Mouse (Mus musculus) thymus, postnatal 36 days (tissue): ENCODE measurements around the gene Tcea2.

Source experiments
- DNase-seq, 2 experiments: peaks; one replicate each; pipeline ENCODE4 v3.0.0; 2022; ENCODE audit warnings: mixed read lengths in 2 of 2

Gene Tcea2

DNA sequence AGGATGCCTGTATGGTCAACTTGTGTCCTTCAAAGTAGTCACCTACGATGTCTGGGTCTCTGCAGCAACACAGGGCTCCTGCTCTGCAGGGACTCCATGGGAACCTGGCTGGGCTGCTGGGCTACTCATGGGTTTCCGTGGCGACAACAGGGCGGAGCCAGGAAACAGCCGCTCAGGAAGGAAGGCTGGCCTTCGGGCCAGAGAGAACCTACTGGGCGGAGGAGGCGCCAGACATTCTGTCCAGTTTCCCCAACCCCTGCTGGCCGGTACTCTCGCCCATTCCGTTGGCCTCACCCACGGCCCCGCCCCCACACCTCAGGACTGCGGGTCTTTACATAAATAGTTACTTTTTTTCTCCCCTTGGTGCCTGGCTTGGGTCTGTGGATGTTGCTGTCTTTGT is 4.7 kb upstream of the Tcea2 start:
- DNase-seq: no peak

- DNase-seq: no peak
Measured at GRCm38 (mm10) chr2:181676424-181676823, 3.7 kb upstream of the Tcea2 start.

GRCm38 (mm10) chr2:181677096-181677754 is 2.9 kb upstream of the Tcea2 start:
- no peak for DNase-seq

- DNase-seq: no peak
Measured at GRCm38 (mm10) chr2:181677755-181678098, 2.4 kb upstream of the Tcea2 start.

DNA sequence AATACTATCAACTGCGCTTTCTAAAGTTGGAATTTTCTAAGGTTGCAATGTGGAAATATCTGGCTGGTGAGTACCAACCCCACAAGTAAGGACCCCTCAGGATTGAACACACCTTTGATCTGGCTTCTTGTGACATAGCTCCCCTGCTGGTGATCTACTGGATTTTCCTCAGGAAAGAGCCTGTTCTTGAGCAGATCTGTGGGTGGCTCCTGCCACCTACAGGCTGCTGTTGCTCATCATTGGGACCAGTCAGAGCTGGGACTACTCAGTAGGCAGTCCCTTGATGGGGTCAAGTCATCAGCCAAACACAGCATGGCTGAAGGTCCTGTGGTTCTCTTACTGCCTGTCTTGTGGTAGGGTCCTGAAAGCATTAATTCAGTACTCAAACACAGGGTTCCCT is 1.3 kb upstream of the Tcea2 start:
- DNase-seq: peak; percentile 73 to 79

DNA sequence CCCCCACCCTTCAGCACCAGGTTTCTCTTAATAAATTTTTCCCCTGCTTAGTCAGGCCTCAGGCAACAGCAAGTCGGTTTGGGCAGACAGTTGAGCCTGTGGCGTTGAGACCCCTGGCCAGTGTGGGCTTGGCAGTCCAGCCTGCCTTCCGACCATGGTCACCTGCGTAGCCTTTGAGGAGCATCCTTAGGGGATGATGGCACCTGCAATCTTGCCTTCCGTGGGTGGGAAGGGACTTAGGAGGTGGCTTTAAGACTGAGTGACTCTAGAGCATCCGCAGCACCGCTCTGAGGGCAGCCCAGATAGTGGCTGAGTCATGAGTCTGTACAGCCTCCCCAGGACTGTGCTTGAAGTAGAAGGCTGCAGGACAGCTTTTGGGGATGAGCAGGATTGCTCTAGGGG is 607 bp downstream of the Tcea2 start:
- DNase-seq: no peak

DNA sequence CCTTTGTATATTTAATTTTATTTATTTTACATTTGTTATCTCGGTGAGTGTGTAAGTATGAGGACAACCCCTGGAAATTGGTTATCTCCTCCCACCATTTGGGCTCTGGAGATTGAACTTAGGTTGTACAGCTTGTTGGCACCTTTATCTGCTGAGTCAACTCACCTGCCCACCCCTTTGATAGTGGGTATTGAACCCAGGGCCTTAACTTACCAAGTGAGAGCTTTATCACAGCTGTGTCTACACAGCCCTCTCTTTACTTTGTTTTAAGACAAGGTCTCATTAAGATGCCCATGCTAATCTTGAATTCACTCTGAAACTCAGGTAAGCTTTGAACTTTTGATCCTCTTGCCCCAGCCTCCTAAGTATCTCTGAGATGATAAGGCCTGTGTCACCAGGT is 1.9 kb downstream of the Tcea2 start:
- DNase-seq: no peak

DNA sequence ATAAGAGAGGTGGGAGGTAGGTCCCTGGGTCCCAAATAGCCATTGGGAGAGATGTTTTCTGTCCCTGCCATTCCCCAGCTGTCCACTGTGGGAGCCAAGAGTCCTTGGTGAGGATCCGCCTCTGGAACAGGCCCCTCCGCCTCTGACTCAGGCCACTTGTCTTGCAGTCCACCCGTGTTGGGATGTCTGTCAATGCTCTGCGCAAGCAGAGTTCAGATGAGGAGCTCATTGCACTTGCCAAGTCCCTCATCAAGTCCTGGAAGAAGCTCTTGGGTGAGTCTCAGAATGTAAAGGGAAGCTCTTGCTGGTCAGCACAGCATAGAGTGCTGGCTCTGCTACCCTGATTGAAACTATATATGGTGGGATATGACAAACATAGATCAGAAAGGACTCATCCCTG is 3.3 kb downstream of the Tcea2 start:
- no peak for DNase-seq

DNA sequence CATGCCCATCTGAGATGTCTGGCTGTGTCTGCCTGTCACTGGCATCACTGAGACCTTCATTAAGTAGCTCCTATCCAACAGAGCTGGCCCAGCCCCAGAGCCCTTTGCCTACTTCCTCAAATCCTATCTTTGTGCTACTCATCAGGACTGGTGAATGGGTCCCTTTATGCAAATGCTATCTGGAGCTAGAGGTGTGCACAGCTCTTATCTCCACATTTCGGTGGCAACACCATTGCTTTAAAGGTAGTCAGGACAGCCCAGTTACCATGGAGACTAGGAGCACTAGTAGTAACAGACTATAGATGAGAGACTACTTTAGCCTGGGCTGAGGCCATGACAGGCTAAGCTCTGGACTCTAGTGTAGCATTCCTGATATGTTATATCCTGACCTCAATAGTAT is 4.6 kb downstream of the Tcea2 start:
- no peak for DNase-seq

GRCm38 (mm10) chr2:181685686-181686085 is 5.6 kb downstream of the Tcea2 start:
- no peak for DNase-seq

DNA sequence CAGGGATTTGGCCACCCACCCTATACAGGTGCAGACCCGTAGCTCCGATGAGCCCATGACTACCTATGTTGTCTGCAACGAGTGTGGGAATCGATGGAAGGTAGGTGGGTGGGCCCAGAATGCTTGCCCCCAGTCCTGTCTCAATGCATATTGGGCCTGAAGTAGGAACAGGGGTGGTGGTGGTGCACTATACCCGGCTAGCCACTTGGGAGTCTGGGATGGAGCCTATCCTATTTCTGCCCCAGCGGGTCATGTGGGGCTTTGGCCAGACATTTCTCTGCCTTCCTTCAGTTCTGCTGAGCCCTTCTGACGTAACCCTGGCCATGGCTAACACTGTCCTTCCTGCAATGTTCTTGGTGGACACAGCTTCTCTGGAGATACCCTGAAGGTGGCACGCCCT is 7.5 kb downstream of the Tcea2 start:
- no peak for DNase-seq

GRCm38 (mm10) chr2:181689466-181690160 is 9.5 kb downstream of the Tcea2 start:
- no peak for DNase-seq

DNA sequence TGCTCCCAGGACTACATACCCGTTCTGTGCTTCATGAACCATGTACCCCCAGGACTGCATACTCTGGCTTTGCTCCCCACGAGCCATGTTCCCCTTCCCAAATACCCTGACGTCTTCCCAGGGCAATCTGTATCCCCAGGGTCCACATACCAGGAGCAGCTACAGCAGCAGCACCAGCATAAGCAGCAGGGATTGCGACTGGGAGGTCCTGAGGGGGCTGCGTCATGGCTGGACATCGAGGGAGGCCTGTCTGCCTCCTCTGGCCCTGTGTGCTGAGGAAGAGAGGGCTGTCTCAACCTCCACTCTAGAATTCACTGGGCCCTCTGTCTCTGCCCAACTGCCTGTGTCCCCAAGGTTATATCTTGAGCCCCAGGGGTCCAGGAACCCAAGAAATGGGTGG is 11.0 kb downstream of the Tcea2 start:
- no peak for DNase-seq

- no peak for DNase-seq
Measured at GRCm38 (mm10) chr2:181691571-181691970, 11.5 kb downstream of the Tcea2 start.

DNA sequence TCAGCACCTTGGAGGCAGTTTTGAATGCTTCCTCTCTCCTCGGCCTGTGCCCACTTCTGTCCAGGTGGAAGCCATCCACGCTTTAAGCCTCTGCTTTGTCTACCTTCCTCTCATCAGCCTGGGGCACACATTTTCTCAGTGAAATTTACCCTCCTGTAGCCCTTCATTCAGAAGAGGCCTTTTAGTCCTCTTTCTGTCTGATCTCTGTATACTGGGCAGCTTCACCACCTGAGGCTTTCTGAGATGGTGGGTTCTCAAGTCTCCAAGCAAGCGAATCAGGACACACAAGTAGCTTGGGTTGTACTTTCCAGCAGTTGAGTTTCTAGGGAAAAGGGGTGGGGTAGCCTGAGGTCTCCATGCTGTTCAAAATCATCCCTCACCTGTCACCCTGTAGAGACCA is 12.2 kb downstream of the Tcea2 start:
- no peak for DNase-seq

DNA sequence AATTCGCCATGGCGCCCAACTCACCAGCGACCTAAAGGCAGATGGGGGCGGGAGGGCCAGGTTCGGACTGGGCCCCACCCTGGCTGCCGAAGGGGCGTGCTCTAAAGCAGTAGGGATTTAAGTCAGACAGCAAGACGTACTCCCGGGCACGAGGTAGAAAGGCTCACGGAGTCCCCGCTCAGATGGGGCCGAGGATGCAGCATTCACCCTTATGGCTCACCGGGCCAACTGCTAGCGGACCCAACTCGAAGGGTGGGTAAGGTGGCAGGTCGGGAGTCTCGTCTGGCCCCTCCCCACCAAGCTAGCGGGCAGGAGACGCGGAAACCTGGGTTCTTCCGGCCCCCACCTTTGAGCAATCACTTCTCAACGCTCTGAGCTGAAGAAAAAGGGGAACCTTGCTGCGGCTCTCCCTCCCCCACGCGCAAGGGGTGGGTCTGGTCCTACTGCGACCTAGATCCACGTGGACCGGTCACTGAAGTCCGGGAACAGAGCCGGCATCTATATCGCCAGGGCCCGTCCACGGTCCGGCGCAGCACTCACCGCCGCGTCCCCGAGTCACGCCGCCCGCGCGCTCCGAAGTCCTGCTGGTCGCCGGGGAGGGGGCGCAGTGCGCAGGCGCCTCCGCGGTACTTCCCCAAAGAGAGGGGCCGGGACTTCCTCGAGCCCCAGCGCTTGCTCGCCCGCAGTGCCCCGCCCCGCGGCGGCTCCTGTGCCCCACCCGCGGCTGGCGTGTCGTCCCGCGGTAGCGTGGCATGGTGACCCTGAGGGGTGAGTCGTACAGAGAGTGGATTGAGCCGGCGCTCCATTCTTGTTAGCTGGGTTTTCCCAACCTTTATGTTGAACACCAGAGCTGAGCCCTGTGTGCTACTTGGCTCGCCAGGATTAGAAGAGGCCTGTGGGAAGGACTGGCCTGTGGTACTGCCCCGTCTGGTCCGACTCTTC is 13.5 kb downstream of the Tcea2 start, which contains the start of gene Rgs19:
Rgs19 (minus strand) TSS at position 639 of the 942 bp plus-strand sequence.
- peak; percentile 90 to 92 for DNase-seq

GRCm38 (mm10) chr2:181694581-181694980 is 14.5 kb downstream of the Tcea2 start:
- no peak for DNase-seq

GRCm38 (mm10) chr2:181695776-181696175 is 15.7 kb downstream of the Tcea2 start:
- DNase-seq: no peak

GRCm38 (mm10) chr2:181696801-181697420 is 16.8 kb downstream of the Tcea2 start:
- DNase-seq: no peak

DNA sequence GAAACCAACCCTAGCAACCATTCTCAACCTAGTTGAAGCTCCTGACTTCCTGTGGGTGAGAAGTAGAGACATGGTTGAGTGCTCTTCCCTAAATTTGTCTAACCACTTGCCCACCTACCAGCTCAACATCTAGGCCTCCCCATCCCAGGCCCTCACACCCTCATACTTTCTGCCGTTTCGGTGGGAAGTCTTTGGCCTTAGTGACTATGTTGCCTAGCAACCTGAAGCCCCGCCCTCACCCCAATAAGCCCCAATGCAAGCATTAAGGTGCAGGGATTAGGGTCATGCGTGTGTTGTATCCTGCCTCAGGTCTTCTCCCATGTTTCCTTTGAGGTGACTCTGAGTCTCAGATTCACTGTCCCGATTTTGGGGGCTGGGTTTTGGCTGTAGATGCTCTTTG is 18.1 kb downstream of the Tcea2 start, which contains the start of gene Lkaaear1:
Lkaaear1 (minus strand) TSS at position 202 of the 400 bp plus-strand sequence.
- no peak for DNase-seq

- DNase-seq: no peak
Measured at GRCm38 (mm10) chr2:181706668-181707067, 26.6 kb downstream of the Tcea2 start.

GRCm38 (mm10) chr2:181713749-181714148 is 33.6 kb downstream of the Tcea2 start:
- DNase-seq: no peak

DNA sequence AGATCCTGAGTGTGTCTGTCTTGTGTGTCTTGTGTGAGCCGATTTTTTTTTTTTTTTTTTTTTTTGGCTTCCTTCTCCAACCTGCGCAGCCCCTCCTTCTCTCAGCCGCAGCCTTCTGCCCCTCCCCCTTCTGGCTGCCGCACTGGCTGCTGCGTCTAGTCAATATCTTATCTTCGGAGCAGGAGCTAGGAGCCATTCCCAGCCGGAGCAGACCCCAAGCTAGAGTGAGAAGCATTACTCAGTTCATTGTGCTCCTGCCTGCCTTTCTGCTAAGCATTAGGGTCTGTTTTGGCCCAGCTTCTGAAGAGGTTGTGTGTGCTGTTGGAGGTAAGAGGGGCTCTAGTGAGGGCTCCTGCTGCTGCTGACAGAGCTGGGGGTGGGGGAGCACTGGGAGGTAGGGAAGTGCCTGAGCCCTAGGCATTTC is 34.8 kb downstream of the Tcea2 start, which contains the start of gene Oprl1:
Oprl1 (plus strand) TSS at position 114 of the 424 bp plus-strand sequence.
- DNase-seq: peak in 1 of 2 experiments; percentile 35
